Mouse (Mus musculus): ENCODE measurements around the gene Tbc1d23. TPM values are rescaled to one million over a fixed set of nuclear protein-coding genes. Genes with fewer than 3 reads are reported as not detected.

The Tbc1d23 gene
- total RNA-seq, 2 experiments from 2014 or later = 41.2 to 44.9 TPM

DNA sequence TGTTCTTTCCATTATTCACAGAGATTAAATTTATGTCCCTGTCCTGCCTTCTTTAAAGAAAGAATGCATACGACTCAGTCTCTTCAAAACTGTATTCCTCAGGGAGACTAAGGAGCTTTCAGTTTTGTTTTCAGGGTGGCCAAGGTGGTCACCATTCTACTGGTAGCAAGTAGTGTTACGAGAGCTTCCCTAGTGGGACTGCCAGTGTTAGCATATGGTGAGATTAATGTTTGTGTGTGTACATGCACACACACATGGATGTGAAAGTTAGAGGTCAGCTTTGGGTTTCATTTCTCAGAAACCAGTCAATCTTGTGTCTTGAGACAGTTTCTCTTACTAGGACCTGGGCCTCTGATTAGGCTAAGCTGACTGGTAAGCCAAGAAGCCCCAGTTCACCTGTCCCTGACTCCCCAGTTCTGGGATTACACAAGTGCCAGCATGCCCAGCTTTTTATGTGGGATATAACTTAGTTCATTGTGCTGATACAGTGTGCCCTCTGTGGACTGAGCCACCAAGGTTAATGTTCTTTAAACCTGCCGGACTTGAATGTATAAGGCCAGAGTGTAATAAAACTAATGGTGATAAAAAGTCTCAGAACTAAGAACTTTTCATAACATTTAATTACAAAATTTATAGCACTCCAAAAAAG lies 100.4 kb downstream of the Tbc1d23 start:
- H3K27ac ChIP-seq = no peak overlapping the region
- H3K4me3 ChIP-seq = no peak overlapping the region
- no peak for DNase-seq (ENCODE audit: low spot score in 2 of 2)
- no peak for TF ChIP-seq CTCF (conservative IDR thresholded peaks at IDR 0.05)

DNA sequence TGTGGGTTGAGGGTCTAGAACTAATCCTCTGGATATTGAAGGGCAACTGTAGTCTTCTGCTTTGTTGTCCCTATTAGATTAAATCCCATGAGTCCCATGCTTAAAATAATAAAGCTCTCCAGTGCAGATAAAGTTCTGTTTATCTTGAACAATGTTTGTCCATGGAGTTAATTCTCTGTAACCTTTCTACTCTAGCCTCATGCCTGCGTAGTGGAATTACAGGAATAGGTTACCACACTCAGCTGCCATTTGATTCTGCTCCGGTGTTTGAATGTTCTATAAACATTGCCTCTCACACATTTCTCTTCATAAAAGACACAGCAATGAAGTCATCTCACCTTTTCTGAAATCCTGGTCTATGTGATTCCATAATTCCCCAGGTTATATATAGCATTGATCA lies 103.5 kb downstream of the Tbc1d23 start:
- no peak for DNase-seq (ENCODE audit: low spot score in 2 of 2)
- Histone ChIP-seq H3K27ac (no peak overlapping the region), H3K4me3 (no peak overlapping the region)
- TF ChIP-seq CTCF (conservative IDR thresholded peaks at IDR 0.05) = no peak

DNA sequence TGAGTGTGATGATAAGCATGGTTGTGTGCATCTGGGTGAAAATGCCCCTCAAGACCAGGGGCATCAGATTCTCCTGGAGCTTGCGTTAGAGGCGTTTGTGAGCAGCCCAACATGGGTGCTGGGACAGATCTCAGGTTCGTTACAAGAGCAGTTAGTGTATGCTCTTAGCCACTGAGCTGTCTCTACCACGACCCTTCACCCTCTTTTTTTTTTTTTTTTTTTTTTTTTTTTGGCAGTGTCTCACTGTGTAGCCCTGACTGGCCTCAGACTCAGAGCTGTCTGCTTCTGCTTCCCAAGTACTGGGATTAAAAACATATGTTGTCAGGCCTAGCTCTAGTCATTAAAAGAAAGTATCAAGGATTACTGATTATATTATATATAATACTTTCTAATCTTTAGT lies 105.0 kb downstream of the Tbc1d23 start:
- no peak overlapping the region for H3K27ac ChIP-seq
- DNase-seq (ENCODE audit: low spot score in 2 of 2) = no peak
- H3K4me3 ChIP-seq = no peak overlapping the region
- no peak for TF ChIP-seq CTCF (conservative IDR thresholded peaks at IDR 0.05)

DNA sequence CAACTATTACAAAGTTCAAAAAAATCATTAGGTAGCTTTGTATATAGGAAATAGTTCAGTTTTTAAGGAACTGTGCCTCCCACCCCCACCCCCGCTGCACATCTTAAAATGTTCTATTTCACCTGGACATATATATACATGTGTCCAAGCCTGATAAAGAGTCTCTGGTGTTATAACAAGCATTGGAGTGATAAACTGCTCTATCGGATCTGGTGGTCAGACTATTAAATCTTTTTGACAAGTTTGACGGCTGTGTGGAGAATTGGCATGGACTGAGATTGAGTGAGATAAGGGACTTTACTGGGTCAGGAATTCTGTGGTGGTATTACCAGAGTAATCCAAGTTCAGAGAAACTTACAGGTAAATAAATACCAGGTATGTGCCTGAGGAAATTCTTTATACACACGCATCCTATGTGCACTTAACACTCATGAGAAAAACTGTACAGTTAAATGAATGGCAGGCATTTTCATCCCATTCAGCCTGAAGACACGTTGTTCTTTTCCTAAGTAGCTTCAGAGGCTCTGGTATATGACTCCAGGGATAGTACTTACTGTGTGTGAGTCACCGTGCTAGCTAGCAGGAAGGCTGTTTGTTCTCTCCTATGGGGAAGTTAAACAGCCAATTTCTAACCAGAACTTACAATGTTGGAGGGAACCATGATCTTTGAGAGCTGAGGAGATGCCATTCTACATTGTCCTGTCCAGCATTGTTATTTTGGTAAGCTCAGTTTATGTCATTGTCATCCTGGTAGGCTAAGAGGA lies 108.4 kb downstream of the Tbc1d23 start:
- TF ChIP-seq CTCF (conservative IDR thresholded peaks at IDR 0.05) = no peak

DNA sequence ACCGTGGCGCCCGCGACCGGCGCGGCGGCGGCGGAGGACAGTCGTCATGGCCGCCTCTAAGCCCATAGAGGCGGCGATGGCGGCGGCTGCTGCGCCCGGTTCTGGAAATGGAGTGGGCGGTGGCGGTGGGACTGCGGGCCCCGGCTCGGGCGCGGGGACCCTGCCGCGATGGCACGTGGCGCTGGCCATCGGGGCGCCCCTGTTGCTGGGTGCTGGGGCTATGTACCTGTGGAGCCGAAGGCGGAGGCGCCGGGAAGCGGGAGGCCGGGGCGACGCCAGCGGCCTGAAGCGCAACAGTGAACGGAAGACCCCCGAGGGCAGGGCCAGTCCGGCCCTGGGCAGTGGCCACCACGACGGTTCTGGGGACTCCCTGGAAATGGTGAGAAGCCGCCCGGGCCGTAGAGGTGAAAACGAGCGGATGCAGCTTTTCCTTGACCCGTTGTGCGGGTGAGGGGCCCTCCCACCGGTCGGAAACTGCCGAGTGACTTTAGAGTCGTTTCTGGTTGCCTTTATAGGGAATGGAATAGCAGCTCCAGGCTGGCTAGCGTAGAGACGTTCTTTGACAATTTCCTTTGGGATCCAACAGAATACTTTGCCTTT lies 109.4 kb downstream of the Tbc1d23 start:
- no peak for DNase-seq (ENCODE audit: low spot score in 2 of 2)
- Histone ChIP-seq H3K27ac (peak overlapping the region; percentile 99), H3K4me3 (peak overlapping the region; percentile 68)
- TF ChIP-seq CTCF (conservative IDR thresholded peaks at IDR 0.05) = no peak

More for the DNA sequence above, 108.4 kb downstream of the Tbc1d23 start:
- Histone ChIP-seq H3K27ac (no peak overlapping the region), H3K4me3 (peak overlapping the region; percentile 68)
- DNase-seq (ENCODE audit: low spot score in 2 of 2) = no peak

DNA sequence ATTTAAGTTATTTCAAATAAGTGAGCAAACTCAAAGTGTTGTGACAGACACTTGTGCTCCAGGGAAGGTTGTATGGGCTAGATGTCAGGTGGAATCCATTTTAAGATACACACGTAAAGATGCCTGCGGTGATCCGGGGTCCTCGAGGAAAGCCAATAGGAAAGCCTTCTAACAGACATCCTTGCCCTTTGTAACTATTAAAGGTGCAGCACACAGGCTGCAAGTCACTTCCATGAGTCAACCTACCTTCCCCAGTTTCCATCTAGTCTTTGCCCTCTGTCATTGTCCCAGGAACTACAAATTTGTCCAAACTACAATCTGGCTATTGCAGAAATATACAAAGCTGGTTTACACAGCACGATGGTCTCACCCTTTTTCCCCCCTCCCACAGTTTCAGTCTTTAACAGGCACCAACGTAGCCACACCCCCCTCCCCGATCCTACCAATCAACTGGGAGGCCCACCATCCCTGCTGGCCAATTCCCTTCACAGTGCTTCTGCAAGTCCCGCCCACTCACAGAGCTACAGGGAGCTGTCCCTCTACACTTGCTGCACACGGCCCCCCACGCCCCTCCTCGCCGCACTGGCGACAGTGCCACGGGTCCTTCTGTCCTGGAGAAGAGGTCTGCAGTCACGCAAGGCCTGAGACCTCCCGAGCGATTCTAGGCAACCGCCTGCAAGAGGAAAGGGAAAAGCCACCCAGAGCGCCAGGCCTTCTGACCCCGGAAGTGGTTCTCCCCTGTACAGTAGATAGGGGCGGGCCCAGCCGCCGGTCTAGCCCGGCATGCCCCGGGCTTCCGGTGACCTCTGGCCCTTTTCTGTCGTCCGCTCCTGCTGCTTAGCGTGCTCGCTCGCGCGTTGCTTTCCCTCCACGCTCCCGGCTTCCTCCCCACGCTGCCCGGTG lies 110.1 kb downstream of the Tbc1d23 start, which contains the start of gene Tomm70a:
Gene Tomm70a (plus strand): TSS at position 791 of the 903 bp plus-strand sequence.
- peak; percentile 93 to 96 for DNase-seq (ENCODE audit: low spot score in 2 of 2)
- Histone ChIP-seq H3K4me3 (peak within 1 kb of the TSS; percentile 68), H3K27ac (peak within 1 kb of the TSS; percentile 99)
- TF ChIP-seq CTCF (conservative IDR thresholded peaks at IDR 0.05) = no peak

Other genes with a start within 250 kb of the Tbc1d23 start
- not detected for gene Tmem45a2, start 160.1 kb downstream of the Tbc1d23 start, total RNA-seq (2021)
- gene Tomm70a, start 109.8 kb downstream of the Tbc1d23 start, total RNA-seq (2021) = 10 to 100 TPM; 93.9 to 98.1 TPM
- 10 to 100 TPM; 14.1 to 16.8 TPM for gene Nit2, start 64.2 kb downstream of the Tbc1d23 start, total RNA-seq (2021)
- under 1 TPM; 0.23 to 0.44 TPM for gene Tmem30c, start 61.4 kb upstream of the Tbc1d23 start, total RNA-seq (2021)
- gene Filip1l, start 121.6 kb upstream of the Tbc1d23 start, total RNA-seq (2021) = 1 to 10 TPM; 3.2 to 4.0 TPM

Measured in layer of hippocampus, adult 2 months (tissue).